Mouse (Mus musculus) erythroblast, embryonic 14.5 days (primary cell): ENCODE measurements around the gene Rpl27. TPM values are rescaled to one million over a fixed set of nuclear protein-coding genes. Genes with fewer than 3 reads are reported as not detected.
A peak's percentile ranks its signal among the peaks of the same experiment; 100 is the strongest.
"Not testable (repeated sequence)": the region's sequence is repeated elsewhere in the genome, so short reads cannot be mapped to it uniquely, and the experiment has no call there.

Experiments used
- H3K27me3 ChIP-seq: 2 replicates; pipeline ENCODE4 v1.6.1; 2012; ENCODE audit warnings: inconsistent platforms; ENCODE audit not compliant: control insufficient read depth
- H3K36me3 ChIP-seq: 2 replicates; pipeline ENCODE4 v1.6.1; 2012; ENCODE audit warnings: mild to moderate bottlenecking, inconsistent platforms; ENCODE audit not compliant: control insufficient read depth
- H3K4me1 ChIP-seq: 2 replicates; pipeline ENCODE4 v1.6.1; 2012; ENCODE audit warnings: inconsistent platforms; ENCODE audit not compliant: control insufficient read depth
- H3K4me3 ChIP-seq: replicated peaks from 2 replicates; pipeline ENCODE3; 2012; ENCODE audit warnings: moderate library complexity, mild to moderate bottlenecking, inconsistent platforms
- H3K9me3 ChIP-seq: 2 replicates; pipeline ENCODE4 v1.6.1; 2012; ENCODE audit warnings: low read length, inconsistent platforms, mixed read lengths; ENCODE audit not compliant: control insufficient read depth
- GATA1 ChIP-seq: IDR thresholded peaks from 2 replicates; pipeline ENCODE4 v1.6.1; 2012; ENCODE audit warnings: low read length, inconsistent platforms, mixed read lengths
- TAL1 ChIP-seq: IDR thresholded peaks from 3 replicates; pipeline ENCODE4 v1.6.1; 2012; ENCODE audit warnings: low read length, inconsistent platforms, mixed read lengths
- polyA plus RNA-seq: library from polyadenylated mRNA; stranded (reverse); fragments of >175 nt; gene quantifications from 2 replicates; pipeline ENCODE4 v1.2.3, GENCODE M21; 2012

Gene Rpl27
- polyA plus RNA-seq, 1 experiment: 28.9 TPM

- Histone ChIP-seq H3K36me3 (peaks cover 8% of the 10 kb centered on the region), H3K4me1 (peaks cover 62% of the 10 kb centered on the region), H3K9me3 (no peaks in the 10 kb centered on the region), H3K27me3 (peaks cover 78% of the 10 kb centered on the region), H3K4me3 (peak overlapping the region; percentile 69)
- TF ChIP-seq TAL1 (no peak), GATA1 (no peak)
Observed at GRCm38 (mm10) chr11:101465101-101465868, 23.2 kb downstream of the Rpl27 start.

GRCm38 (mm10) chr11:101465869-101466551, 23.9 kb downstream of the Rpl27 start, which contains the start of gene Vat1:
Gene Vat1 (minus strand): TSS chr11:101466230.
- no peaks in the 10 kb centered on the region for H3K9me3 ChIP-seq
- peaks cover 85% of the 10 kb centered on the region for H3K27me3 ChIP-seq
- H3K4me3 ChIP-seq: peak within 1 kb of the TSS; percentile 69
- TF ChIP-seq GATA1: no peak
- no peak for TF ChIP-seq TAL1
- peaks cover 4% of the 10 kb centered on the region; the same call in 1 of the 2 replicates for H3K36me3 ChIP-seq
- H3K4me1 ChIP-seq: peaks cover 62% of the 10 kb centered on the region

GRCm38 (mm10) chr11:101466552-101466950, 24.5 kb downstream of the Rpl27 start:
- H3K36me3 ChIP-seq, H3K9me3 ChIP-seq: not testable (repeated sequence)
- Histone ChIP-seq H3K4me1 (peaks cover 62% of the 10 kb centered on the region), H3K27me3 (peaks cover 90% of the 10 kb centered on the region), H3K4me3 (peak overlapping the region; percentile 69)

- TF ChIP-seq TAL1: no peak
- no peak for TF ChIP-seq GATA1
- Histone ChIP-seq H3K4me1 (peaks cover 57% of the 10 kb centered on the region), H3K27me3 (peaks cover 97% of the 10 kb centered on the region), H3K9me3 (no peaks in the 10 kb centered on the region), H3K36me3 (no peaks in the 10 kb centered on the region), H3K4me3 (peak overlapping the region; percentile 62)
Observed at GRCm38 (mm10) chr11:101467477-101468262, 25.6 kb downstream of the Rpl27 start.

- H3K4me1 ChIP-seq: peaks cover 51% of the 10 kb centered on the region
- H3K4me3 ChIP-seq: peak overlapping the region; percentile 62
- peaks cover 96% of the 10 kb centered on the region for H3K27me3 ChIP-seq
- no peak for TF ChIP-seq TAL1
- TF ChIP-seq GATA1: no peak
- no peaks in the 10 kb centered on the region for H3K36me3 ChIP-seq
- no peaks in the 10 kb centered on the region for H3K9me3 ChIP-seq
Observed at GRCm38 (mm10) chr11:101468263-101468688, 26.2 kb downstream of the Rpl27 start.

- no peaks in the 10 kb centered on the region for H3K9me3 ChIP-seq
- peaks cover 47% of the 10 kb centered on the region for H3K4me1 ChIP-seq
- no peaks in the 10 kb centered on the region for H3K36me3 ChIP-seq
- TF ChIP-seq TAL1: no peak
- TF ChIP-seq GATA1: no peak
- peak overlapping the region; percentile 62 for H3K4me3 ChIP-seq
- peaks cover 92% of the 10 kb centered on the region for H3K27me3 ChIP-seq
Observed at GRCm38 (mm10) chr11:101468731-101469130, 26.6 kb downstream of the Rpl27 start.

GRCm38 (mm10) chr11:101469155-101469554, 27.1 kb downstream of the Rpl27 start:
- Histone ChIP-seq H3K27me3 (peaks cover 88% of the 10 kb centered on the region), H3K4me3 (no peak overlapping the region), H3K9me3 (no peaks in the 10 kb centered on the region), H3K36me3 (no peaks in the 10 kb centered on the region), H3K4me1 (peaks cover 44% of the 10 kb centered on the region)
- TF ChIP-seq GATA1: no peak
- TF ChIP-seq TAL1: no peak

GRCm38 (mm10) chr11:101470206-101470605, 28.1 kb downstream of the Rpl27 start:
- no peak overlapping the region for H3K4me3 ChIP-seq

GRCm38 (mm10) chr11:101471926-101472325, 29.8 kb downstream of the Rpl27 start:
- Histone ChIP-seq H3K4me3 (no peak overlapping the region), H3K36me3 (no peaks in the 10 kb centered on the region), H3K4me1 (peaks cover 20% of the 10 kb centered on the region), H3K27me3 (peaks cover 60% of the 10 kb centered on the region), H3K9me3 (no peaks in the 10 kb centered on the region)
- TF ChIP-seq GATA1 (no peak), TAL1 (no peak)

More at GRCm38 (mm10) chr11:101470206-101470605, 28.1 kb downstream of the Rpl27 start:
- no peak for TF ChIP-seq TAL1
- no peak for TF ChIP-seq GATA1
- peaks cover 77% of the 10 kb centered on the region for H3K27me3 ChIP-seq
- H3K36me3 ChIP-seq: no peaks in the 10 kb centered on the region
- H3K9me3 ChIP-seq: no peaks in the 10 kb centered on the region
- peaks cover 36% of the 10 kb centered on the region for H3K4me1 ChIP-seq
